Mouse (Mus musculus): ENCODE measurements around the gene Cyp2s1.

The Cyp2s1 gene

DNA sequence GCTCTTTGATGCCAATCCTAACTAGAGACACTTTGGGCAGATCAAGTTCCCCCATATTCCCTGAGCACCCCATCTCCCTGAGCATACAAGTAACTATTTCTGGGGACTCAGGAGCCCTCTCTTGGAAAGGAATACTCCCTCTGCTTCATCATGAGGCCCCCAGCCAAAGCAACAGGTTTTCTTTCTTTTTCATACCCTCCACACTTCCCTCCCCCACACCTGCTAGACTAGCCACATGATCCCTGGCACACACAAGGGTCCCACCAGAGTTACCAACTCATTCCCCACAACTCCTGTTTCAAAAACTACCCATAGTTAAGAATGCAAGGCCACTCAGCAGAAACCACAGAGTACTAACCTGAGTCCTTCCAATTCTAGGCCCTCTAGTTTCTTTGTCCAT is 63.6 kb downstream of the Cyp2s1 start:
- in situ Hi-C loops (cut with MboI; ENCODE audit: low pct_unique_long_range_greater_than_20kb in 1 of 2, low sequenced_read_pairs in 2 of 2, unreplicated experiment in 1 of 2): loop anchor here in 1 of 2 experiments (10.0 kb wide), 1 partner anchor 152 kb away; no protein-coding TSS in a partner anchor

Measured in mouse embryonic stem cell (cell line).